Mouse (Mus musculus): ENCODE measurements at regions not wholly inside any gene's neighbourhood (a gene's known extent, or its start where the extent isn't known, plus 50 kb on each side); places are given as distances from the start of the nearest gene placed in this dataset.

DNA sequence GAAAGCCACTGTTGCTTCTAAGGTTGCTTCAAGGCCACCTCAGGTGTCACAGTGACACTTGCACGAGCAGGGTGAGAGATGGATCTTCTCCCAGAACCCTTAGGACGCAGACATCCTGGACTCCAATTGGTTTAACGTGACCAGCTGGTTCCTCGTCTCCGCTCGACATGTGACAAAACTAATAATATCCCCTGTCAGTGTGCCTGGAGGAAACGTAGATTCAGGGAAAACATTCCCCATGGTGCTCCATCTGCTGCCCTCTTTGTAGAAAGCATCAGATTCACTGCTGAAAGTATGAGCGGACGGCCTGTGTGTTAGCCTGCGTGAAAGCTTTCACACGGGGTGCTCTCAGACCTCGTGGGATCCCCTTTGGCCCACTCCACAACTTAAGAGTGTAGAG, 390.0 kb upstream of the Slc35b3 start:
- Histone ChIP-seq H3K27me3 (ENCODE audit: control insufficient read depth, insufficient read depth, low read length) (no peaks in the 10 kb centered on the region), H3K4me1 (ENCODE audit: control insufficient read depth in 2 of 2, insufficient read depth in 2 of 2, low read length in 2 of 2) (no peaks in the 10 kb centered on the region), H3K9ac (ENCODE audit: low read length) (no peak overlapping the region), H3K4me2 (ENCODE audit: low read length) (no peak overlapping the region), H3K9me3 (ENCODE audit: control insufficient read depth, low read length) (no peaks in the 10 kb centered on the region), H3K36me3 (ENCODE audit: control insufficient read depth, insufficient read depth, low read length) (no peaks in the 10 kb centered on the region), H3K4me3 (ENCODE audit: control insufficient read depth in 1 of 2, insufficient read depth in 1 of 2, low read depth in 1 of 2, low read length in 2 of 2) (no peak overlapping the region), H3K27ac (replicated peaks in 1 of 2; ENCODE audit: control insufficient read depth in 1 of 2, insufficient read depth in 1 of 2, low read depth in 2 of 2, low read length in 2 of 2) (no peak overlapping the region)
- WGBS: 73% methylated on average over 12 of the region's 12 CpGs
- no peak for ATAC-seq (ENCODE audit: insufficient number of reproducible peaks, insufficient read depth, low FRiP score, low read depth)

DNA sequence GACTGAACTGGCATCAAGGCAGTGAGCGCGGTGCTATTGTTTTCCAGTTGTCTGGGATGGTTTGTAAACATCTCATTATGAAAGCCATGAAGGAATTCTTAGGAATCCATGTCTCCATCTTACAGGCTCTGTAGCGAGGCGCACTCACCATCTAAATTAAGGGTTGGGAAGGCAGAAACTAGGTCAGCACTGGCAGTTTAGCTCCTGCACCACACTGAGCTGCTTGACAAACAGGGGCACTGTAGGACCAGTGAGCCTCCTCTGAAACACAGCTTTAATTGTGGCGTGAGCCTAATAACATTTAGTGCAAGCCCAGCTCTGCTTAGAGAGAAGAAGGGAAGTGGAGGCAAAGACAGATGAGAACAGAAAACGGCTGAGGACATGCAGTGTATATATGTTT, 387.1 kb upstream of the Slc35b3 start:
- no peak overlapping the region for H3K4me2 ChIP-seq (ENCODE audit: low read length)
- H3K27ac ChIP-seq (replicated peaks in 1 of 2; ENCODE audit: control insufficient read depth in 1 of 2, insufficient read depth in 1 of 2, low read depth in 2 of 2, low read length in 2 of 2): no peak overlapping the region
- WGBS: 85% methylated on average over 6 of the region's 6 CpGs
- no peaks in the 10 kb centered on the region for H3K36me3 ChIP-seq (ENCODE audit: control insufficient read depth, insufficient read depth, low read length)
- H3K9ac ChIP-seq (ENCODE audit: low read length): no peak overlapping the region
- H3K4me3 ChIP-seq (ENCODE audit: control insufficient read depth in 1 of 2, insufficient read depth in 1 of 2, low read depth in 1 of 2, low read length in 2 of 2): no peak overlapping the region
- no peaks in the 10 kb centered on the region for H3K4me1 ChIP-seq (ENCODE audit: control insufficient read depth in 2 of 2, insufficient read depth in 2 of 2, low read length in 2 of 2)
- H3K27me3 ChIP-seq (ENCODE audit: control insufficient read depth, insufficient read depth, low read length): no peaks in the 10 kb centered on the region
- no peaks in the 10 kb centered on the region for H3K9me3 ChIP-seq (ENCODE audit: control insufficient read depth, low read length)
- ATAC-seq (ENCODE audit: insufficient number of reproducible peaks, insufficient read depth, low FRiP score, low read depth): no peak

DNA sequence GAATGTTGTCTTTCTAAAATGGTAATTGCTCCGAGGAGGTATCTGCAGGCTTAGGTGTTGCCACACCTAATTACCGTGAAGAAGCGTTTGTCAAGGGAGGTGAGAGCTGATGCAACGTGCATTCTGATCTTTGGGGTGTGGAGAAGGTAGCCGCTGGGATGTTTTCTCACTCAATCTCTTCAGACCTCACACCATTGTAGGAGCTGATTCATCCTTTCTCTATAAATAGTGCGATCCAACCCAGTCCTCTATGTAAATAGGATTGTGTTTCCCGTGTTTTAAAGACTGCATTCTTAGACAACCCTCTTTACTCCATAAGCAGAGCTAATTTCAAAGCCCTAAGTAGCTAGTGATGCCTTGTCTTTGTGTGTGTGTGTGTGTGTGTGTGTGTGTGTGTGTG, 374.2 kb upstream of the Slc35b3 start:
- 43% methylated on average over 7 of the region's 7 CpGs for WGBS
- Histone ChIP-seq H3K27me3 (ENCODE audit: control insufficient read depth, insufficient read depth, low read length) (no peaks in the 10 kb centered on the region), H3K9ac (ENCODE audit: low read length) (no peak overlapping the region)

DNA sequence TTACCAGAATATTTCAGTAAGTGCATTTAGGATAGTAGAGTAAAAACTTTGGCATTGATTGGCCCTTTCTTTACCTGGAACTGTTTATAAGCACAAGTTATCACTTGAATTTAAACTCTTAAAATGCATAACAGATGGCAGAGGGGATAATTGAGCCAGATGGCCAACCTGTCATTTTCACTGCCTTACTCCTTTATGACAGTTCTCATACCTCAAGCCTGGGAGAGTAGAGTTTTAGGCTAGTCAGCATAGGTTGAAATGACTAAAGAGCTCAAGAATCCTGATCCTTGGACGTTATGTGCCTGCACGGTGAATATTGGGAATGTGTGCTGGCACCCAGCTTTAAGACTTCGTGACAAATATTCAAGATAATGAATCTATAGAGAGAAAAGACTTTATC, 369.1 kb upstream of the Slc35b3 start:
- Histone ChIP-seq H3K27me3 (ENCODE audit: control insufficient read depth, insufficient read depth, low read length) (no peaks in the 10 kb centered on the region), H3K4me2 (ENCODE audit: low read length) (no peak overlapping the region), H3K27ac (replicated peaks in 1 of 2; ENCODE audit: control insufficient read depth in 1 of 2, insufficient read depth in 1 of 2, low read depth in 2 of 2, low read length in 2 of 2) (no peak overlapping the region), H3K4me3 (ENCODE audit: control insufficient read depth in 1 of 2, insufficient read depth in 1 of 2, low read depth in 1 of 2, low read length in 2 of 2) (no peak overlapping the region), H3K9ac (ENCODE audit: low read length) (no peak overlapping the region), H3K36me3 (ENCODE audit: control insufficient read depth, insufficient read depth, low read length) (no peaks in the 10 kb centered on the region), H3K9me3 (ENCODE audit: control insufficient read depth, low read length) (no peaks in the 10 kb centered on the region), H3K4me1 (ENCODE audit: control insufficient read depth in 2 of 2, insufficient read depth in 2 of 2, low read length in 2 of 2) (no peaks in the 10 kb centered on the region)
- WGBS: 71% methylated on average over 3 of the region's 3 CpGs
- no peak for ATAC-seq (ENCODE audit: insufficient number of reproducible peaks, insufficient read depth, low FRiP score, low read depth)

More for the DNA sequence above, 374.2 kb upstream of the Slc35b3 start:
- no peaks in the 10 kb centered on the region for H3K9me3 ChIP-seq (ENCODE audit: control insufficient read depth, low read length)
- no peak overlapping the region for H3K27ac ChIP-seq (replicated peaks in 1 of 2; ENCODE audit: control insufficient read depth in 1 of 2, insufficient read depth in 1 of 2, low read depth in 2 of 2, low read length in 2 of 2)
- H3K4me2 ChIP-seq (ENCODE audit: low read length): no peak overlapping the region
- H3K4me3 ChIP-seq (ENCODE audit: control insufficient read depth in 1 of 2, insufficient read depth in 1 of 2, low read depth in 1 of 2, low read length in 2 of 2): no peak overlapping the region
- H3K36me3 ChIP-seq (ENCODE audit: control insufficient read depth, insufficient read depth, low read length): no peaks in the 10 kb centered on the region
- no peak for ATAC-seq (ENCODE audit: insufficient number of reproducible peaks, insufficient read depth, low FRiP score, low read depth)
- no peaks in the 10 kb centered on the region for H3K4me1 ChIP-seq (ENCODE audit: control insufficient read depth in 2 of 2, insufficient read depth in 2 of 2, low read length in 2 of 2)

DNA sequence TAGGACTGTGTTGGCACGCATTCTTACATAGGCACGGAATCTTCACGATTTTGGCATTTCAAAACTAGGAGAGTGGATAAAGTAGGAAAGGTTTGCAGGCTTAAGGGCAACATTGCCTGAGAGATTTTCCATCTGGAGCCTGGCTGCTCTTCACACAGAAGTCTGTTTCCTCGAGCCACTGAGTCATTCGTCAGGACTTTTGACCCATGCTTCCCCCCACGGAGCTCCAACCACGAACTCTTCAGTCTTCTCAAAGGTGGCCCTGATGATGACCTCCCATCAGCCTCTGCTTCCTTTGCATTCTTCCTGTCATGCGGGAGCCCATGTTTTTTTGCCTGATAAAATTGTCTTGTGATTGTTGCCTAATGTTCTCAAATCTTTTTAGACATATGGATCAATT, 365.5 kb upstream of the Slc35b3 start:
- Histone ChIP-seq H3K27me3 (ENCODE audit: control insufficient read depth, insufficient read depth, low read length) (no peaks in the 10 kb centered on the region), H3K36me3 (ENCODE audit: control insufficient read depth, insufficient read depth, low read length) (no peaks in the 10 kb centered on the region), H3K4me2 (ENCODE audit: low read length) (no peak overlapping the region), H3K4me3 (ENCODE audit: control insufficient read depth in 1 of 2, insufficient read depth in 1 of 2, low read depth in 1 of 2, low read length in 2 of 2) (no peak overlapping the region), H3K9me3 (ENCODE audit: control insufficient read depth, low read length) (no peaks in the 10 kb centered on the region), H3K4me1 (ENCODE audit: control insufficient read depth in 2 of 2, insufficient read depth in 2 of 2, low read length in 2 of 2) (no peaks in the 10 kb centered on the region), H3K27ac (replicated peaks in 1 of 2; ENCODE audit: control insufficient read depth in 1 of 2, insufficient read depth in 1 of 2, low read depth in 2 of 2, low read length in 2 of 2) (no peak overlapping the region), H3K9ac (ENCODE audit: low read length) (no peak overlapping the region)
- WGBS: 63% methylated on average over 8 of the region's 8 CpGs
- ATAC-seq (ENCODE audit: insufficient number of reproducible peaks, insufficient read depth, low FRiP score, low read depth): no peak

DNA sequence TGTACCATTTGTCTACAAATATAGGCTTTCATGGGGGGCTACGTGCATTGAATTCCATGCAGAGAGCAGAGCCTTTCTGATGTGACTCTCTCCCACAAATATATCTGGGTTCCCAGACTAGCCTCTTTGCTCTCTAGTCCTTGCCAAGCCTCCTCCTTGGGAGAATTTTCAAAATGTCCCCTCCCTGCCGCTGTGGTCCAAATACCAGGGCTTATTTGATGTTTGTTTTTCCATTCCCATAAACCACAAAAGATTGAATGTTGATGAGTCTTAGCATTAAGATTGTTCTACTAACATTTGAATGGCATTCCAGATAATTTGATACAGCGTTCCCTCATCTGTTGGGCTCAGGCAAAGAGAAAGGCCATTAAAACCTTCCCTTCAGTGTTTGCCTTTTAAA, 360.4 kb upstream of the Slc35b3 start:
- Histone ChIP-seq H3K9me3 (ENCODE audit: control insufficient read depth, low read length) (no peaks in the 10 kb centered on the region), H3K9ac (ENCODE audit: low read length) (no peak overlapping the region), H3K27ac (replicated peaks in 1 of 2; ENCODE audit: control insufficient read depth in 1 of 2, insufficient read depth in 1 of 2, low read depth in 2 of 2, low read length in 2 of 2) (no peak overlapping the region), H3K4me3 (ENCODE audit: control insufficient read depth in 1 of 2, insufficient read depth in 1 of 2, low read depth in 1 of 2, low read length in 2 of 2) (no peak overlapping the region), H3K36me3 (ENCODE audit: control insufficient read depth, insufficient read depth, low read length) (no peaks in the 10 kb centered on the region), H3K27me3 (ENCODE audit: control insufficient read depth, insufficient read depth, low read length) (no peaks in the 10 kb centered on the region), H3K4me1 (ENCODE audit: control insufficient read depth in 2 of 2, insufficient read depth in 2 of 2, low read length in 2 of 2) (no peaks in the 10 kb centered on the region), H3K4me2 (ENCODE audit: low read length) (no peak overlapping the region)
- WGBS: 87% methylated on average over 3 of the region's 3 CpGs
- no peak for ATAC-seq (ENCODE audit: insufficient number of reproducible peaks, insufficient read depth, low FRiP score, low read depth)

DNA sequence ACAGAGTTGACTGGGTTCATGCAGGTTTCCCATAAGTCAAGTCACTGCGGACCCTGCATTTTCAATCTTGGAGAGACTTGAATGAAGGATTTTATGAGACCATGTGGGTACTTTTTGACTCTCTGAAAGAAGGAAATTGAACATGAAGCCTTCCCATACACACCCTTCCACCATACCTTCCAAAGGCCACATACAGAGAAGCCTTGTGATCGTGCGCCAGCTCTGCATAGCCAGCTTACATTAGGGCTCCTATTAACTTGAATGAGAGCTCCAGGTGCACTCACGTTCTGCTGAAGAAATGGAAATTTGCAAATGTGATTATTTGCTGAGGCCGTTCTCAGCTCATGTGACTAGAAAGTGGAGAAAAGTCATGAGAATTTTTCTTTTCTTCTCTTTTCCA, 349.1 kb upstream of the Slc35b3 start:
- Histone ChIP-seq H3K27ac (replicated peaks in 1 of 2; ENCODE audit: control insufficient read depth in 1 of 2, insufficient read depth in 1 of 2, low read depth in 2 of 2, low read length in 2 of 2) (no peak overlapping the region), H3K4me1 (ENCODE audit: control insufficient read depth in 2 of 2, insufficient read depth in 2 of 2, low read length in 2 of 2) (no peaks in the 10 kb centered on the region), H3K4me3 (ENCODE audit: control insufficient read depth in 1 of 2, insufficient read depth in 1 of 2, low read depth in 1 of 2, low read length in 2 of 2) (no peak overlapping the region), H3K9me3 (ENCODE audit: control insufficient read depth, low read length) (no peaks in the 10 kb centered on the region), H3K4me2 (ENCODE audit: low read length) (no peak overlapping the region), H3K9ac (ENCODE audit: low read length) (no peak overlapping the region), H3K36me3 (ENCODE audit: control insufficient read depth, insufficient read depth, low read length) (no peaks in the 10 kb centered on the region), H3K27me3 (ENCODE audit: control insufficient read depth, insufficient read depth, low read length) (no peaks in the 10 kb centered on the region)
- ATAC-seq (ENCODE audit: insufficient number of reproducible peaks, insufficient read depth, low FRiP score, low read depth): no peak
- WGBS: 90% methylated on average over 5 of the region's 5 CpGs

DNA sequence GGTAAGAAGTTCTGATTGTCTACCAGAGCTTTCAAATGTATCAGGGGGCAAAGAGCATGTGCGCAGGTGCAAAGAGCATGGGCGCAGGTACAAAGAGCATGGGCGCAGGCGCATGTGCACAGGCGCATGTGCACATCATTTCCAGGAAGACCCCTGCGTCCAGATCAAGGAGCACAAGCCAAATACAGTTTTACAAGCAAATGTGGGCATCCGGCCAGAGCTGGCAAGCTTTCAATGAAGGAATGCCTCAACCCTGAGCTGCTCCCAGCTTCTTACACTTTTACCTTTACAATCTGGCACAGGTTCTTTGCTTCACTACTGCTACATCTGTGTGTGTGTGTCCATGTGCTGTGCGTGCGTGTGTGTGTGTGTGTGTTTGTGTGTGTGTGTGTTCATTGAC, 347.2 kb upstream of the Slc35b3 start:
- H3K27me3 ChIP-seq (ENCODE audit: control insufficient read depth, insufficient read depth, low read length): no peaks in the 10 kb centered on the region
- 80% methylated on average over 9 of the region's 9 CpGs for WGBS
- no peak overlapping the region for H3K4me3 ChIP-seq (ENCODE audit: control insufficient read depth in 1 of 2, insufficient read depth in 1 of 2, low read depth in 1 of 2, low read length in 2 of 2)
- ATAC-seq (ENCODE audit: insufficient number of reproducible peaks, insufficient read depth, low FRiP score, low read depth): no peak
- no peak overlapping the region for H3K27ac ChIP-seq (replicated peaks in 1 of 2; ENCODE audit: control insufficient read depth in 1 of 2, insufficient read depth in 1 of 2, low read depth in 2 of 2, low read length in 2 of 2)
- no peaks in the 10 kb centered on the region for H3K9me3 ChIP-seq (ENCODE audit: control insufficient read depth, low read length)
- H3K4me2 ChIP-seq (ENCODE audit: low read length): no peak overlapping the region
- H3K4me1 ChIP-seq (ENCODE audit: control insufficient read depth in 2 of 2, insufficient read depth in 2 of 2, low read length in 2 of 2): no peaks in the 10 kb centered on the region
- H3K36me3 ChIP-seq (ENCODE audit: control insufficient read depth, insufficient read depth, low read length): no peaks in the 10 kb centered on the region
- H3K9ac ChIP-seq (ENCODE audit: low read length): no peak overlapping the region
